Mouse (Mus musculus): ENCODE measurements around the gene Pdlim7. TPM values are rescaled to one million over a fixed set of nuclear protein-coding genes. Genes with fewer than 3 reads are reported as not detected.

The Pdlim7 gene
- polyA plus RNA-seq, 1 experiment from 2014 or later = 221 TPM

- no peaks in the 10 kb centered on the region for H3K9me3 ChIP-seq (replicated peaks)
- peak overlapping the region; percentile 69 for H3K4me3 ChIP-seq
- ATAC-seq (replicated peaks; ENCODE audit: insufficient number of reproducible peaks, insufficient read depth, low FRiP score, low read depth) = no peak
- peaks cover 72% of the 10 kb centered on the region for H3K27me3 ChIP-seq
- peaks cover 21% of the 10 kb centered on the region; the same call in 1 of the 2 replicates for H3K36me3 ChIP-seq
- H3K4me1 ChIP-seq (replicated peaks) = peaks cover 28% of the 10 kb centered on the region
- 30% methylated on average over 18 of the region's 18 CpGs for WGBS
- H3K4me2 ChIP-seq = peak overlapping the region; percentile 100
- peak overlapping the region; percentile 45 for H3K27ac ChIP-seq
- peak overlapping the region; percentile 71 for H3K9ac ChIP-seq
Measured at GRCm38 (mm10) chr13:55473076-55473831, 40.2 kb downstream of the Pdlim7 start.

GRCm38 (mm10) chr13:55472132-55473022 is 41.1 kb downstream of the Pdlim7 start:
- Histone ChIP-seq H3K4me2 (peak overlapping the region; percentile 100), H3K36me3 (peaks cover 21% of the 10 kb centered on the region; the same call in 1 of the 2 replicates), H3K27ac (peak overlapping the region; percentile 45), H3K4me3 (peak overlapping the region; percentile 69), H3K9ac (peak overlapping the region; percentile 71), H3K9me3 (replicated peaks) (no peaks in the 10 kb centered on the region), H3K4me1 (replicated peaks) (peaks cover 28% of the 10 kb centered on the region), H3K27me3 (peaks cover 79% of the 10 kb centered on the region)
- WGBS = under 1% methylated on average over 96 of the region's 103 CpGs
- ATAC-seq (replicated peaks; ENCODE audit: insufficient number of reproducible peaks, insufficient read depth, low FRiP score, low read depth) = peak; percentile 21

- Histone ChIP-seq H3K4me3 (peak overlapping the region; percentile 69), H3K4me1 (replicated peaks) (peaks cover 28% of the 10 kb centered on the region), H3K27me3 (peaks cover 82% of the 10 kb centered on the region), H3K4me2 (peak overlapping the region; percentile 100), H3K27ac (peak overlapping the region; percentile 45; the same call in 1 of the 2 replicates), H3K9me3 (replicated peaks) (no peaks in the 10 kb centered on the region), H3K36me3 (peaks cover 21% of the 10 kb centered on the region; the same call in 1 of the 2 replicates), H3K9ac (peak overlapping the region; percentile 71)
- WGBS = 0% methylated on average over 31 of the region's 31 CpGs
- peak; percentile 23 for ATAC-seq (replicated peaks; ENCODE audit: insufficient number of reproducible peaks, insufficient read depth, low FRiP score, low read depth)
Measured at GRCm38 (mm10) chr13:55471819-55472131, 41.7 kb downstream of the Pdlim7 start.

- H3K4me1 ChIP-seq (replicated peaks) = peaks cover 28% of the 10 kb centered on the region
- H3K9me3 ChIP-seq (replicated peaks) = no peaks in the 10 kb centered on the region
- H3K27me3 ChIP-seq = peaks cover 82% of the 10 kb centered on the region
- peak overlapping the region; percentile 71 for H3K9ac ChIP-seq
- peak overlapping the region; percentile 45; the same call in 1 of the 2 replicates for H3K27ac ChIP-seq
- H3K36me3 ChIP-seq = peaks cover 16% of the 10 kb centered on the region; the same call in 1 of the 2 replicates
- peak; percentile 61 for ATAC-seq (replicated peaks; ENCODE audit: insufficient number of reproducible peaks, insufficient read depth, low FRiP score, low read depth)
- 1% methylated on average over 53 of the region's 54 CpGs for WGBS
- H3K4me2 ChIP-seq = peak overlapping the region; percentile 100
- peak overlapping the region; percentile 69 for H3K4me3 ChIP-seq
Measured at GRCm38 (mm10) chr13:55471156-55471818, 42.2 kb downstream of the Pdlim7 start.

- WGBS = 73% methylated on average over 9 of the region's 9 CpGs
- Histone ChIP-seq H3K27ac (no peak overlapping the region), H3K4me3 (no peak overlapping the region), H3K36me3 (peaks cover 7% of the 10 kb centered on the region; the same call in 1 of the 2 replicates), H3K9ac (no peak overlapping the region), H3K27me3 (peaks cover 82% of the 10 kb centered on the region), H3K4me1 (replicated peaks) (peaks cover 28% of the 10 kb centered on the region), H3K4me2 (no peak overlapping the region), H3K9me3 (replicated peaks) (no peaks in the 10 kb centered on the region)
- no peak for ATAC-seq (replicated peaks; ENCODE audit: insufficient number of reproducible peaks, insufficient read depth, low FRiP score, low read depth)
Measured at GRCm38 (mm10) chr13:55470372-55470771, 43.1 kb downstream of the Pdlim7 start.

GRCm38 (mm10) chr13:55468851-55469560 is 44.5 kb downstream of the Pdlim7 start:
- whole genome bisulfite sequencing = 39% methylated on average over 13 of the region's 13 CpGs
- Histone ChIP-seq H3K36me3 (no peaks in the 10 kb centered on the region), H3K4me1 (replicated peaks) (peaks cover 37% of the 10 kb centered on the region), H3K9ac (no peak overlapping the region), H3K4me3 (no peak overlapping the region), H3K9me3 (replicated peaks) (no peaks in the 10 kb centered on the region), H3K27me3 (peaks cover 81% of the 10 kb centered on the region), H3K4me2 (no peak overlapping the region), H3K27ac (no peak overlapping the region)
- ATAC-seq (replicated peaks; ENCODE audit: insufficient number of reproducible peaks, insufficient read depth, low FRiP score, low read depth) = no peak

- Histone ChIP-seq H3K4me1 (replicated peaks) (peaks cover 17% of the 10 kb centered on the region), H3K27ac (no peak overlapping the region), H3K4me3 (no peak overlapping the region), H3K9ac (no peak overlapping the region), H3K36me3 (peaks cover 6% of the 10 kb centered on the region; the same call in 1 of the 2 replicates), H3K4me2 (no peak overlapping the region), H3K9me3 (replicated peaks) (no peaks in the 10 kb centered on the region), H3K27me3 (peaks cover 76% of the 10 kb centered on the region)
- WGBS = 61% methylated on average over 5 of the region's 5 CpGs
- no peak for ATAC-seq (replicated peaks; ENCODE audit: insufficient number of reproducible peaks, insufficient read depth, low FRiP score, low read depth)
Measured at GRCm38 (mm10) chr13:55465830-55466440, 47.5 kb downstream of the Pdlim7 start.

- Histone ChIP-seq H3K4me2 (no peak overlapping the region), H3K27ac (no peak overlapping the region), H3K27me3 (peaks cover 69% of the 10 kb centered on the region), H3K9ac (no peak overlapping the region), H3K36me3 (peaks cover 9% of the 10 kb centered on the region; the same call in 1 of the 2 replicates), H3K9me3 (replicated peaks) (no peaks in the 10 kb centered on the region), H3K4me3 (no peak overlapping the region), H3K4me1 (replicated peaks) (peaks cover 14% of the 10 kb centered on the region)
- ATAC-seq (replicated peaks; ENCODE audit: insufficient number of reproducible peaks, insufficient read depth, low FRiP score, low read depth) = no peak
- WGBS = 29% methylated on average over 3 of the region's 3 CpGs
Measured at GRCm38 (mm10) chr13:55465184-55465583, 48.3 kb downstream of the Pdlim7 start.

GRCm38 (mm10) chr13:55464027-55464884 is 49.2 kb downstream of the Pdlim7 start, which contains the start of gene Prr7:
TSS of gene Prr7 (plus strand) at chr13:55464267.
- Histone ChIP-seq H3K4me1 (replicated peaks) (peaks cover 14% of the 10 kb centered on the region), H3K9ac (peak within 1 kb of the TSS; percentile 59), H3K27me3 (peaks cover 59% of the 10 kb centered on the region), H3K4me3 (peak within 1 kb of the TSS; percentile 59), H3K27ac (no peak within 1 kb of the TSS), H3K36me3 (peaks cover 18% of the 10 kb centered on the region), H3K4me2 (peak within 1 kb of the TSS; percentile 93), H3K9me3 (replicated peaks) (no peaks in the 10 kb centered on the region)
- ATAC-seq (replicated peaks; ENCODE audit: insufficient number of reproducible peaks, insufficient read depth, low FRiP score, low read depth) = peak; percentile 45
- WGBS = under 1% methylated on average over 70 of the region's 84 CpGs

All from heart, embryonic 15.5 days (tissue).